Mouse (Mus musculus) stomach, postnatal 0 days (tissue): ENCODE data around the gene Smg6.

Experiments
- CTCF ChIP-seq: IDR thresholded peaks from 2 replicates; pipeline ENCODE4 v1.5.1; 2016; ENCODE audit warnings: antibody characterized with exemption, low read depth, mild to moderate bottlenecking, moderate library complexity
- EP300 ChIP-seq: optimal IDR thresholded peaks from 2 replicates; pipeline ENCODE3; 2016; ENCODE audit warnings: antibody characterized with exemption

DNA sequence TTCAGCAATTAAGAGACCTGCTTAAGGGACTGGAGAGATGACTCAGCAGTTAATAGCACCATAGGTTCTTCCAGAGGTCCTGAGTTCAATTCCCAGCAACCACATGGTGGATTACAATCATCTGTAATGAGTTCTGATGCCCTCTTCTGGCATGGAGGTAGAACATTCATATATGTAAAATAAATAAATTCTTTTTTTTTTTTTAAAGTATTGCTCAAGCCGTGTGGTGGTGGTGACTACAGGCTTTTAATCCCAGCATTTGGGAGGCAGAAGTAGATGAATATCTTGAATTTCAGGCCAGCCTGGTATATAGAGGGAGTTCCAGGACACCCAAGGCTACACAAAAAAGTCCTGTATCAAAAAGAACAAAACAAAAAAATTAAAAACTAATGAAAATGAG is 224.7 kb downstream of the Smg6 start:
- TF ChIP-seq CTCF: no peak
- no peak for TF ChIP-seq EP300
